Mouse (Mus musculus) lung, postnatal 0 days (tissue): ENCODE measurements around the gene Serpinb5.

Experiments
- CTCF ChIP-seq: IDR thresholded peaks from 2 replicates; pipeline ENCODE4 v1.5.1; 2016; ENCODE audit warnings: antibody characterized with exemption, mild to moderate bottlenecking
- EP300 ChIP-seq: IDR thresholded peaks from 2 replicates; pipeline ENCODE4 v1.6.1; 2016; ENCODE audit warnings: antibody characterized with exemption, mild to moderate bottlenecking, control low read depth

DNA sequence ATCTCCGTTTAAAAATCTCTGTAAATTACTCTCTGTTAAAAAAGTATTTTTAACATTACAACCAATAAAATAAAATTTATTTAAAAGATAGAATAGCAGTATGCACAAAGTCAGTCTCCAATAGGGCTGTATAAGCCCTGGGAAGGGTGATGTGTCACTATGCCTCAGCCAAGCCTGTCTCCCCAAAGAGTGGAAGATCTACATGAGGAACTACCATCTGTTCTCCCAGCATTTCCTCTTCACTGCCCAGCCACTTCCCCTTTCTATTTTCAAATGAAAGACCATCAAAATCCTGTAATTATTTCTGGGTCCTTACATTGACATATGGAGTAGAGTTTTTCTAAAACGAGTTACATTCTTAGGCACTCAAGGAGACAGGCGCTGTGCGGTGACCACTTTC is 71.0 kb downstream of the Serpinb5 start:
- TF ChIP-seq CTCF (no peak), EP300 (no peak)
